9 mouse cellular contexts compared by ENCODE assay signal in the genomic region with DNA sequence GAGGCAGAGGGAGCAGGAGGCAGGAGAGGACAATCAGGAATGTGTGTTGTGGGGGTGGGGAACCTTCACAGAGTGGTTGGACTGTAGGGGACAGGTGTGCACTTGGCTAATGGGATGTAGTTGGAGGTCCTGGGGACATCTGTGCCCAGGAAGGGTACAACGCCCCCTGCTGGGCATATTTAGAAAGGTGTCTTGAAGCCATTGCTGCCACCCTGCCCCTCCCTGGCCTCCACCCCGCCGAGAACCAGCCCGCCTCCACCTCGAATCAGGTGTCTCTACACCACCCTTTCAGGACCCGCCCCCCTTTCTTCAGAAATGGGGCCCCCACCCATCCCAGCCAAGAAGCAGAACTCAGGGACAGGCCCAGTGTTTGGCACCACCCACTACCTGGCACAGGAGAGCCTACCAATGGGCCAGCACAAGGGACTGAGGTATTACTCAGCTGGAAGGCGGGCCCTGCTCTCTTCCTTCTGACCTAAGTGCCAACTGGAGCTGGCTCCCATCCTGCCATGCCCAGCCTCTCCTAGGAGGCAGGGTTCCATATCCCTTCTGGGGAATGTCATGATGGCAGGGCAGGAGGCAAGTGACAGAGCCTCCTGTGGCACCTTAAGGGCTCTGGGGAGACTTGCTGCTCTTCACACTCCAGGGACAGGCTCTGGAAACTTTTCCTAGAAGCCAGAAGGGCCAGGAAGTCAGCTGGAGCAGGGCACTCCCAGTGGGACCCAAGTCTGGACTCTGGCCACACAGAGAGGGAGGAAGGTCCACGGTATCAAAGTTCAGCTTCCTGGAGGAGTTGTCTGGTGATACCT.
DNase-seq lines count a peak whose midpoint lies in the region; ATAC-seq lines count a peak whose summit lies in the region.
"Had no signal": no experiment of that assay in that cellular context is flagged by ENCODE, and none has a peak within 500 bp of the region (broad histone marks: within the 10 kb centered on the region; RNA-seq: fewer than 3 reads in every experiment).

No protein-coding gene starts in this region.

- H3K9ac ChIP-seq in stomach, embryonic 16.5 days (ENCODE audit: low read length): peak overlapping the region; percentile 46
- no peak overlapping the region for H3K9ac ChIP-seq in forebrain, embryonic 14.5 days (ENCODE audit: low read length)

- H3K4me2 ChIP-seq in stomach, embryonic 16.5 days (ENCODE audit: low read depth, low read length): 0 out of 2 replicates have a peak overlapping the region, but pooled peaks have one; percentile 95
- H3K4me2 ChIP-seq in forebrain, embryonic 14.5 days (ENCODE audit: low read length): no peak overlapping the region

- H3K4me3 ChIP-seq in stomach, embryonic 16.5 days (replicated peaks; ENCODE audit: low read length): no peak overlapping the region; the same call in 1 of the 2 replicates
- H3K4me3 ChIP-seq in forebrain, embryonic 14.5 days (ENCODE audit: low read depth, low read length): no peak overlapping the region
- H3K4me3 ChIP-seq: megakaryocyte, embryonic 14.5 days had no signal

- peak overlapping the region; percentile 80 for H3K27ac ChIP-seq in stomach, embryonic 16.5 days (ENCODE audit: low read length)
- no peak overlapping the region for H3K27ac ChIP-seq in forebrain, embryonic 14.5 days (ENCODE audit: low read depth, low read length)

- intact Hi-C loops in gastrocnemius, postnatal 36 days (cut with DNase I): loop anchor here (5.0 kb wide), 1 partner anchor 96 kb away; no protein-coding TSS in a partner anchor

- peaks cover 19% of the 10 kb centered on the region for H3K4me1 ChIP-seq in stomach, embryonic 16.5 days (ENCODE audit: control insufficient read depth, insufficient read depth, low read length)
- peaks cover 4% of the 10 kb centered on the region; the same call in 1 of the 2 replicates for H3K4me1 ChIP-seq in forebrain, embryonic 14.5 days (ENCODE audit: control insufficient read depth, insufficient read depth, low read length)

- DNase-seq in cerebellum, postnatal 10 days: peak; percentile 44 to 50
- no peak for DNase-seq in cerebellum, adult 11 months
- DNase-seq in MN1 (ENCODE audit: low spot score): peak; percentile 63
- peak; percentile 43 to 48 for DNase-seq in gastrocnemius, postnatal 36 days
- peak; percentile 84 for DNase-seq in kidney, adult 18-20 months
- no peak for DNase-seq in forebrain, embryonic 14.5 days (ENCODE audit: low spot score)

- H3K36me3 ChIP-seq in stomach, embryonic 16.5 days (ENCODE audit: control insufficient read depth, insufficient read depth, low read length): no peaks in the 10 kb centered on the region
- no peaks in the 10 kb centered on the region for H3K36me3 ChIP-seq in forebrain, embryonic 14.5 days (ENCODE audit: control insufficient read depth, insufficient read depth, low read length)

- H3K27me3 ChIP-seq in stomach, embryonic 16.5 days (ENCODE audit: control insufficient read depth, insufficient read depth, low read length): peaks cover 11% of the 10 kb centered on the region; the same call in 1 of the 2 replicates
- H3K27me3 ChIP-seq in forebrain, embryonic 14.5 days (replicated peaks; ENCODE audit: control insufficient read depth, insufficient read depth, low read length): peaks cover 32% of the 10 kb centered on the region

- WGBS in stomach, embryonic 16.5 days: 31% methylated on average over 8 of the region's 8 CpGs
- WGBS in forebrain, embryonic 14.5 days: 28% methylated on average over 8 of the region's 8 CpGs

- peak; percentile 60 for ATAC-seq in megakaryocyte progenitor cell, adult 5-6 weeks (replicated peaks; ENCODE audit: poor library complexity)
- peak; percentile 52 for ATAC-seq in stomach, embryonic 16.5 days (ENCODE audit: insufficient read depth, low FRiP score)
- no peak for ATAC-seq in forebrain, embryonic 14.5 days

- H3K9me3 ChIP-seq in stomach, embryonic 16.5 days (replicated peaks; ENCODE audit: control insufficient read depth, low read length): no peaks in the 10 kb centered on the region
- no peaks in the 10 kb centered on the region for H3K9me3 ChIP-seq in forebrain, embryonic 14.5 days (replicated peaks; ENCODE audit: control insufficient read depth, low read length)

Comparison
In these comparisons a context has a peak if more than half of its experiments do, and no peak if none do; other contexts are left out.
1. DNase-seq: peak in cerebellum, postnatal 10 days (2 of 2), MN1 (single experiment), gastrocnemius, postnatal 36 days (2 of 2) and kidney, adult 18-20 months (single experiment); none in cerebellum, adult 11 months (single experiment) and forebrain, embryonic 14.5 days (single experiment).